Mouse (Mus musculus) ES-E14 (cell line): ENCODE results near the gene Gm11939. TPM values are rescaled to one million over a fixed set of nuclear protein-coding genes. Genes with fewer than 3 reads are reported as not detected.
"Not testable (repeated sequence)": the region's sequence is repeated elsewhere in the genome, so short reads cannot be mapped to it uniquely, and the experiment has no call there.

Experiments
- DNase-seq: peaks from one replicate; pipeline ENCODE4 v3.0.0-alpha.2; 2013; ENCODE audit warnings: low read depth, low spot score
- H3K27ac ChIP-seq: 2 replicates; pipeline ENCODE4 v1.5.1; 2012; ENCODE audit warnings: low read depth, mild to moderate bottlenecking, low read length, moderate library complexity, mixed read lengths; ENCODE audit not compliant: poor library complexity, insufficient read depth, severe bottlenecking
- H3K36me3 ChIP-seq: 2 replicates; pipeline ENCODE4 v1.6.1; 2012; ENCODE audit warnings: mild to moderate bottlenecking, low read length, moderate library complexity, mixed read lengths; ENCODE audit not compliant: control insufficient read depth, poor library complexity, insufficient read depth, severe bottlenecking
- H3K4me1 ChIP-seq, 2 experiments: fragments of 150-350 bp in 1 of 2; sonication (generic) in 1 of 2; 2 replicates each; pipeline ENCODE4 v1.6.1; 2012; ENCODE audit warnings: low read length in 2 of 2, mild to moderate bottlenecking in 1 of 2, mixed read lengths in 1 of 2; ENCODE audit not compliant: control insufficient read depth in 2 of 2, insufficient read depth in 2 of 2, poor library complexity in 1 of 2
- H3K4me3 ChIP-seq, 2 experiments: fragments of 150-350 bp in 1 of 2; sonication (generic) in 1 of 2; 2 replicates each; pipeline ENCODE4 v1.5.1; 2012; ENCODE audit warnings: low read length in 2 of 2, low read depth in 1 of 2, mild to moderate bottlenecking in 1 of 2, mixed read lengths in 1 of 2; ENCODE audit not compliant: insufficient read depth in 1 of 2, poor library complexity in 1 of 2, severe bottlenecking in 1 of 2
- H3K9ac ChIP-seq: 2 replicates; pipeline ENCODE4 v1.6.1; 2012; ENCODE audit warnings: low read depth, mild to moderate bottlenecking, low read length, mixed read lengths; ENCODE audit not compliant: poor library complexity, insufficient read depth, severe bottlenecking
- H3K9me3 ChIP-seq: fragments of 150-350 bp; sonication (generic); 2 replicates; pipeline ENCODE4 v1.6.1; 2012; ENCODE audit warnings: low read depth, mild to moderate bottlenecking, low read length; ENCODE audit not compliant: control insufficient read depth, insufficient read depth
- CHD2 ChIP-seq: IDR thresholded peaks from 2 replicates; pipeline ENCODE4 v1.6.1; 2014; ENCODE audit warnings: mild to moderate bottlenecking, low read depth, low read length, inconsistent platforms
- HCFC1 ChIP-seq: IDR thresholded peaks from 2 replicates; pipeline ENCODE4 v1.6.1; 2012; ENCODE audit warnings: low read length, inconsistent platforms, borderline replicate concordance; ENCODE audit not compliant: insufficient read depth
- MAFK ChIP-seq: IDR thresholded peaks from 2 replicates; pipeline ENCODE4 v1.6.1; 2014; ENCODE audit warnings: mild to moderate bottlenecking, low read depth, low read length, inconsistent platforms; ENCODE audit not compliant: insufficient read depth
- ZC3H11A ChIP-seq: IDR thresholded peaks from 2 replicates; pipeline ENCODE4 v1.6.1; 2012; ENCODE audit warnings: low read depth, mild to moderate bottlenecking, inconsistent platforms, low read length, borderline replicate concordance
- ZNF384 ChIP-seq: IDR thresholded peaks from 2 replicates; pipeline ENCODE4 v1.6.1; 2012; ENCODE audit warnings: low read depth, low read length, inconsistent platforms
- in situ Hi-C, 2 experiments: fragments of 600-800 bp; cut with MboI; formaldehyde crosslinking; loops; one replicate each; pipeline ENCODE4 v1.15.1; 2025; ENCODE audit warnings: low sequenced_read_pairs in 2 of 2, inconsistent platforms in 1 of 2; ENCODE audit not compliant: unreplicated experiment in 2 of 2
- total RNA-seq: library from RNA; depleted of rRNA; stranded (reverse); fragments of 300-350 nt; gene quantifications from 2 replicates; pipeline ENCODE4 v1.2.3, GENCODE M21; 2012; rRNA removed

The Gm11939 gene
- not detected in 2 replicates for total RNA-seq

- in situ Hi-C loops = no loop called here
- no peak for DNase-seq
These were observed at the start of gene Gm11939 for GRCm38 (mm10) chr11:99559366-99559765. Gene Gm11939 (minus strand): TSS chr11:99559466.

GRCm38 (mm10) chr11:99603208-99603607, 43.9 kb upstream of the Gm11939 start, which contains the start of gene Gm11938:
Gene Gm11938 (minus strand): TSS chr11:99603308.
- DNase-seq, H3K9me3 ChIP-seq, H3K4me3 ChIP-seq, H3K27ac ChIP-seq, in situ Hi-C loops, H3K9ac ChIP-seq, H3K4me1 ChIP-seq, H3K36me3 ChIP-seq: not testable (repeated sequence)

More at GRCm38 (mm10) chr11:99559366-99559765, at the start of gene Gm11939:
- Histone ChIP-seq H3K36me3 (no peaks in the 10 kb centered on the region), H3K9me3 (no peaks in the 10 kb centered on the region), H3K4me1 (no peaks in the 10 kb centered on the region), H3K4me3 (no peak within 1 kb of the TSS), H3K9ac (no peak within 1 kb of the TSS), H3K27ac (no peak within 1 kb of the TSS)
- no peak for TF ChIP-seq ZNF384
- no peak for TF ChIP-seq ZC3H11A
- TF ChIP-seq CHD2 = no peak
- TF ChIP-seq HCFC1 = no peak
- no peak for TF ChIP-seq MAFK

- DNase-seq, in situ Hi-C loops, H3K36me3 ChIP-seq, H3K4me3 ChIP-seq, H3K9me3 ChIP-seq, H3K27ac ChIP-seq, H3K4me1 ChIP-seq, H3K9ac ChIP-seq: not testable (repeated sequence)
These were observed 38.5 kb upstream of the Gm11939 start, which contains the start of gene Krtap9-3 for GRCm38 (mm10) chr11:99597742-99598141. Gene Krtap9-3 (minus strand): TSS chr11:99598105.

GRCm38 (mm10) chr11:99590981-99591380, 31.7 kb upstream of the Gm11939 start, which contains the start of gene Krtap1-3:
Gene Krtap1-3 (minus strand): TSS chr11:99591339.
- Histone ChIP-seq H3K4me3 (no peak within 1 kb of the TSS), H3K9ac (no peak within 1 kb of the TSS), H3K36me3 (no peaks in the 10 kb centered on the region), H3K9me3 (no peaks in the 10 kb centered on the region), H3K4me1 (no peaks in the 10 kb centered on the region), H3K27ac (no peak within 1 kb of the TSS)
- no peak for DNase-seq
- TF ChIP-seq ZNF384 = no peak
- no peak for TF ChIP-seq ZC3H11A
- no peak for TF ChIP-seq HCFC1
- no peak for TF ChIP-seq CHD2
- TF ChIP-seq MAFK = no peak
- in situ Hi-C loops = no loop called here

- in situ Hi-C loops = no loop called here
- no peaks in the 10 kb centered on the region for H3K4me1 ChIP-seq
- H3K9me3 ChIP-seq = no peaks in the 10 kb centered on the region
- no peak for DNase-seq
- H3K9ac ChIP-seq = no peak overlapping the region
- no peak overlapping the region for H3K27ac ChIP-seq
- no peak overlapping the region for H3K4me3 ChIP-seq
- no peak for TF ChIP-seq MAFK
- no peak for TF ChIP-seq HCFC1
- no peak for TF ChIP-seq ZNF384
- TF ChIP-seq CHD2 = no peak
- TF ChIP-seq ZC3H11A = no peak
- H3K36me3 ChIP-seq = no peaks in the 10 kb centered on the region
These were observed 25.8 kb upstream of the Gm11939 start for GRCm38 (mm10) chr11:99585096-99585495.
